Mouse (Mus musculus) embryo, embryonic 11.5 days (tissue): ENCODE measurements around the gene Tmem38b.

Source experiments
- DNase-seq: peaks from one replicate; pipeline ENCODE4 v3.0.0-alpha.2; 2012; ENCODE audit warnings: low read depth, low spot score

Tmem38b gene

DNA sequence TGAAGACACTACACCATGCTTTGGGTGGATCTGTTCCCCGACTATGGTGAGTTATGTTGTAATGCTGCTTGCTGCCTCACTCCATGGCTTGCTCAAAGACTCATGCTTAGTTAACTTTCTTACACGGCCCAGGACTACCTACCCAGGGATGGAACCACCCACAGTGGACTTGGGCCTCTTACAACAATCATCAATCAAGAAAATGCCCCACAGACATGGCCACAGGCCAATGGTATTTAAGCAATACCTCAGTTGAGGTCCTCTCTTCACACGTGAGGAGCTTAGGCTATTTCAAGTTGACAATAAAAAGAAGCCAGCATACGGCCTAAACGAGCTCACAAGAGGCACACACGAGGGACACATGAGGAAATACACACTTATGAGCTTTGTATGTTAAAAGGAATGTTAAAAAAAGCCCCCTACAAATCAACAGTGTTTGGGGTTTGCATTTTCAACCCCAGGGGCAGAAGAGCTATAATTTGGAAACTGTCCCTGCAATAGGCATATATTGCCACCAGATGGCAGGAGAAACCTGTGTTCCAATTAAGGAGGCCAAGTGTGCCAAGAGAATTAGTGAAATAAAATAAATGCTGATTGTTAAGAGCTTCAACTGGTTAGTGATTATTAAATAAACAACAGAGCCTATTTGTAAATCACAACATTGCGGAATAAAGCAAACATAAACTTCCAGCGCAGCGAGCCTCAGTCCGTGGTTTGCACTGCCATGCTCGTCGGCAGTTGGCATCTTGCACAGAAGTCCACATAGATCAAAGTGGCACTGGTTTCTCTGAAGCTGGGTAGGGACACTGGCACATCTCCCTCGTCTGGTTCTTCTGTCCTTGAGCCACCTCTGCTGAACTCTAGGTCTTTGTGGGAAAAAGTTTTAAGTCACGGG, 58.8 kb downstream of the Tmem38b start:
- no peak for DNase-seq

DNA sequence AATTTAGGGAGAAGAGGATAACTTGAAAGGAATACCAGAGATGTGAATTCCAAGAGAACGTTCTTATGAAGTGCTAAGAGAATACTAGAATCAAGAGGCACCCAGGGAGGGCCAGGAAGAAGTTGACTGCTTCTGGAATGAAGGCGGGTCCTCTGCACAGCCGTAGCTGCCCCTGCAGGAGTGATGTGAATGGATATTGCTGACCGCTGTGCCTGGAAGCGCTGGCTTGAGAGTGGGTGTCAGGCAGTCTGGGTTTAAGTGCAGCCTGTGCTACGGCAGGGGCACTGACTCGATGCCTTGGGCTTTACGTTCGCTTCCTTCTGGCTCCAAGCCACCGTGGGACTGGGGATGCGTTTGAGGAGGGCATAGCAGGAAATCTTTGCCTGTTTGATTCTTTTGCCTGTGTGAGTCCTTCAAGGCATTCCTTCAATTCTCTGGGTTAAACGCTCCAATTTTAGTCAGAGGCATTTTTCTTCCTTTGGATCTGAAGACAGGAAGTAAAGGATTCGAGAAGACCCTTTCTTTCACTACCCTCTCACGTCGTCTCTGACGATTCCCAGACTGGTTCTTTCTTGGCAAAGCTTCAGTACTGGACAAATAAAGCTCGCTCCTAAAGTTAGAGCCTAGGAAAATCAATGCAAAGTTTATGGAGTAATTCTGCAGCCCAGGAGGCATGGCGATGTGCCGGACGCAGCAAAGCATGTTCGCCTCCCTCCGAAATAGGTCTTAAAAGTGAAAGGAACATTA, 60.7 kb downstream of the Tmem38b start:
- no peak for DNase-seq

DNA sequence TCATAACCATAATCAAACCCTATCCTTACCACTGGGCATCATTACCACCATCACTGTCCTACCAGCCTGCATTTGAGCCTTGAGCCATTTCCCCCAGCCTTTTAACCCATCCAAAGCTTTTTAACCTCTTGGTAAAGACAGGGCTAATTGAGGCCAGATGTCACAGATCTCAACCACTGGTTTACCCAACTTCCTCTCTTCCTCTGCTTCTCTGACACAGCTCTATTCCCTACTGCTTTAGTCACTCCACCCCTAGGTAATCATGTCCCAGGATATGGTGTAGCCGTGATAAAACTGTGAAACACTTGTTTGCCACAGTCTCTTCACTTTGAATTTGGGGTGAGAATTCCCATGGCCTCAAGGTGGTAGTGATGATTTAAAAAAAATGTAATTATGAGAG, 69.5 kb downstream of the Tmem38b start:
- DNase-seq, result no peak

DNA sequence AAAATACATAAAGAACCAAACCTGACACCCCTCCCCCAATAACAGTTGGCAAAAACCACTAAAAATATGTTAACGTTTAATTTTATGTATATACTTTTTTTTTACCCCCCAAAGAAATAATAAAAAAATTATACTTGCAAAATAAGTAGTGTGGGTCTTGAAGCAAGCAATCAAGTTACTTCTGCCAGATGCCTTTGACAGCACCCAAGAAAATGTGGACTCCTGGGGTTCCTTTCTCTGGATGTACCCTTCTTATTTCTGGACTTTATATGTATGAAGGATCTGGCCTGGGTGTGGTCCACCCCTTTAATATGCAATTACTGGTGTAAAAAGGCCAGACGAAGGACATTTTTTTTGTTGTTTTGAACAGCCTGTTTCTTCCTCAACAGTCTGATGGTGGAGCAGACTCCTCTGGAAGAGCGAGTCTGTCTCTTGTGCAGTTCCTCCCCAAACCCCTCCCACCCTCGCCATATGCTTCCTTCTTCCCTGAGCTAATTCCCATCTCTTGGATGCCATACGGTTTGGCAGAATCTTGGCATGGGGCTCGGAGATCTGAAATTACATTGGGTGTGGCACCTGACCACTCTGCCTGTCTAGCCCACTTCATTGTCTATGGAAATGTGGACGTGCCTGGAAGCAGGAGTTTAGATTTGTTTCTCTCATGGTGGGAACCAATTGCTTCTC, 70.4 kb downstream of the Tmem38b start:
- DNase-seq, result no peak

DNA sequence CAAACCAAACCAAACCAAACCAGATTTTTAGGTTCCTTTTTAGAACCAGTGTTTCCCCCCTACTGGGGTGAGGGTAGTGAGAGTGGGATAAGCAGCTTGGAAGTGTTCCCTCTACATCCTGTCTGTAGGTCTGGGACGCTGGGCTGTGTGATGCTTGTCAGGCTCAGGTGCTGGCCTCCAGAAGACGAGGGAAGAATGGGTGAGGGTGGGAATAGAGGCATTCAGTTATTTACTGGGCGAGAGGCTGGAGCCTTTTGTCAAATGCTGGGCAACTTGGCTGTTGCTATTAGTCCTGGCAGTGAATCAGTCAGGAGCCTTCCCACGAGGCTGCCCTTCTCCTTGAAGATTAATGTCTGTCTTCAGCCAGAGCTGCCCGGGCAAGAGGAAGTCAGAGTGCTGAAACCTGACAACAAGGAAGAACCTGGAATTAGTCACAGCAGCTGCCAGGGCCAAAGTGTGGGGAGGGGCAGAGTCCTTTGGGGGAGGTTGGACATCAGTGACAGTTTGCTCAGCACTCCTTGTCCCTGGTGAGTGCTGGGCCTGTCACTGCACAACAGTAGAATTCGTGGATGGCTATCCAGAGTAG, 74.6 kb downstream of the Tmem38b start:
- DNase-seq, result no peak

DNA sequence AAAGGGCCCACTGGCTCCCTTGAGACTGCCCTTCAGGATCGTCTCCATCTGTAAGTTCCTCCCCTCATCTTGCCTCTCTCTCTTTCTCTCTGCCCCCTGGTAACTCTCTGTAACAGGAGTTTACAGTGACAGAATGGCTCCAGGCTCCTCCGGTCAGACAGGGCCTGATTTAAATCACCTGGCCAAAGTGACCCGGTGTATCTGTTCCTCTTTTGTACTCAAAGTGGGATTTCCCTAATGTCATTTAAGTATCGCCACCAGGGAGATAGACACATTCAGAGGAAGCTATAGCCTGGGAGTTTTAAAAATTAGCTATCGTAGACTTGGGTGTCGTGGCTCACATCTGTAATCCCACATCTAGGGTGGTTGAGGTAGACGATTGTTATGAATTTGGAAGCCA, 78.5 kb downstream of the Tmem38b start:
- DNase-seq, result no peak

DNA sequence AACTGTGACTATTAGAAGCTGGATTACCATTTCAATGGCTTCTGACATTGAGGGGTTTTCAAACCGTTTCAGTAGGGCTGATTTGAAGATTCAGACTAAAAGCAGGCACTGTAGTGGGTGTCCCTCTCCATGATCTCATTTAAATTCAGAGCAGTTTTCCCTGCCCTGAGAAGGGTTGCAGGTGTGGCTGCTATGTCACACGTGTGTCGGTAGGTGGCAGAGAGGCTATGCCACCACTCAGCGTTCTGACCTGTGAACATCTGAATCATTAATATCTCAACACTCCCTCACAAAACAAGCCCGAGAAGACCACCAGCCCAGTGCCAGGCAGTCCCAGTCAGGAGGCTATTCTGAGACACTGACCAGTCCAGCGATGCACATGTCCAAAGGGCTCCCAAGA, 79.7 kb downstream of the Tmem38b start:
- DNase-seq, result no peak

DNA sequence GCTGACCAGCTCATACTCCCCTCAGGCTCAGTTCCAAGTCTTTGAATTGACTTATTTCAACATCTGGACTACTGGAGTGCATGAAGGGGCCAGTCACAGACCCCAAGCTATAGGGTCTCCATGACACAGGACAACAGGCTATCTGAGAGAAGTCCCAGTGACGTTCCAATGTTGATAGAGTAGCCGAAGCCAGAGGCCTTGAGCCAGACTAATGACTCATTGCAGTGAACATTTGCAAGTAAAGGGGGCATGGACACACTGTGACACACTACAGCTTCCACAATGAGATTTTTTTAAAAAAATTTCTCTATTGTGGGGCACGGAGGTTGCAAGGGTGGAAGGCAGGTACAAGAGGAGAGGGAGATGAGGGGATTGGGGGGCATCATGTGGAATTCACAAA, 81.2 kb downstream of the Tmem38b start:
- DNase-seq, result no peak
